Mouse (Mus musculus) midbrain, postnatal 0 days (tissue): ENCODE measurements around the gene Trim41. TPM values are rescaled to one million over a fixed set of nuclear protein-coding genes. Genes with fewer than 3 reads are reported as not detected.

Experiments
- ATAC-seq: fragments of 200-750 bp; cut with Nextera tagmentation; 2 replicates; pipeline ENCODE4 v1.8.0; 2017; ENCODE audit warnings: moderate number of reproducible peaks, mild to moderate bottlenecking, moderate TSS enrichment, moderate library complexity; ENCODE audit not compliant: low FRiP score
- DNase-seq: peaks from one replicate; pipeline ENCODE4 v3.0.0-alpha.2; 2015; ENCODE audit warnings: low spot score
- H3K27ac ChIP-seq: fragments of 300-500 bp; sonication (generic); 2 replicates; pipeline ENCODE4 v1.5.1; 2014; ENCODE audit warnings: low read depth, mild to moderate bottlenecking, low read length, mixed read lengths
- H3K27me3 ChIP-seq: fragments of 300-500 bp; sonication (generic); 2 replicates; pipeline ENCODE4 v1.6.1; 2014; ENCODE audit warnings: low read length, control low read depth, mixed read lengths; ENCODE audit not compliant: insufficient read depth
- H3K36me3 ChIP-seq: fragments of 300-500 bp; sonication (generic); 2 replicates; pipeline ENCODE4 v1.6.1; 2014; ENCODE audit warnings: low read length, control low read depth, mixed read lengths; ENCODE audit not compliant: insufficient read depth
- H3K4me1 ChIP-seq: fragments of 300-500 bp; sonication (generic); 2 replicates; pipeline ENCODE4 v1.6.1; 2014; ENCODE audit warnings: mild to moderate bottlenecking, control low read depth, antibody characterized with exemption, low read length, mixed read lengths; ENCODE audit not compliant: insufficient read depth
- H3K4me2 ChIP-seq: fragments of 300-500 bp; sonication (generic); 2 replicates; pipeline ENCODE4 v1.6.1; 2014; ENCODE audit warnings: low read depth, mild to moderate bottlenecking, low read length, mixed read lengths; ENCODE audit not compliant: poor library complexity, severe bottlenecking
- H3K4me3 ChIP-seq: fragments of 300-500 bp; sonication (generic); 2 replicates; pipeline ENCODE4 v1.5.1; 2014; ENCODE audit warnings: low read depth, mild to moderate bottlenecking, low read length, moderate library complexity
- H3K9ac ChIP-seq: fragments of 300-500 bp; sonication (generic); replicated peaks from 2 replicates; pipeline ENCODE4 v1.6.1; 2014; ENCODE audit warnings: mild to moderate bottlenecking, low read length, moderate library complexity, mixed read lengths; ENCODE audit not compliant: poor library complexity, severe bottlenecking
- H3K9me3 ChIP-seq: fragments of 300-500 bp; sonication (generic); 2 replicates; pipeline ENCODE4 v1.6.1; 2016; ENCODE audit warnings: low read length, control low read depth
- CTCF ChIP-seq: IDR thresholded peaks from 2 replicates; pipeline ENCODE4 v1.5.1; 2016; ENCODE audit warnings: antibody characterized with exemption, mild to moderate bottlenecking
- WGBS: fragments of 180-500 bp; shearing (Covaris S2); extraction: QIAGEN DNeasy Blood & Tissue Kit; methylation state at CpG from one replicate; pipeline ENCODE4 v1.1.7; 2014; 5-methylcytosine and 5-hydroxymethylcytosine counted together
- polyA plus RNA-seq: library from polyadenylated mRNA; unstranded; fragments of >200 nt; fragmentation: Nextera tagmentation; extraction: Ambion mirVana; gene quantifications from 2 replicates; pipeline ENCODE4 v1.2.1, GENCODE M21; 2015
- total RNA-seq: library from RNA; depleted of rRNA; stranded (reverse); fragments of >200 nt; gene quantifications from 2 replicates; pipeline ENCODE4 v1.2.3, GENCODE M21; 2014

Trim41 gene
- total and polyA plus RNA-seq, 2 experiments from 2014 or later = 5.0 to 38.9 TPM

DNA sequence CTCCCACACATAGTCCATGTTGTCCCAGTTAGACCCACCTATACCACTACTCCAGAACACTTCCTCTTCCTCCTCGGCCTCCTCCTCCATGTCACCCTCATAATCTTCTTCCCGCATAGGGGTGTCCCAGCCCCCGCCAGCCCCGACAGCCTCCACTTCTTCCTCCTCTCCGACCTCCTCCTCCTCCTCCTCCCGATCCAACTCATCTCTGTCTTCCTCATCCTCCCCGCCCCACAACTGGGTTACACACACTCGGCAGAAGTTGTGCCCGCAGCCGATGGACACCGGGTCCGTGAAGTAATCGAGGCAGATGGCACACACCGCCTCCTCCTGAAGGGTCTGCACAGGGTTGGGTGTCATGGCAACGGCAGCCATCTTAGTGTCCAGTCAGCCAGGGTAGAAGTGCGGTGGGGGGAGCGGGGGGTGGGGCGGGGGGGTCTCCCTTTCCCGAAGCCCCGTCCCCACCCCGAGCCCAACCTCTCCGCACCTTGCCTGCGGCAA lies 822 bp downstream of the Trim41 start:
- DNase-seq (peak; percentile 79), ATAC-seq (peak; percentile 78)
- H3K9me3 ChIP-seq = no peaks in the 10 kb centered on the region
- no peaks in the 10 kb centered on the region for H3K27me3 ChIP-seq
- 1% methylated on average over 20 of the region's 23 CpGs for WGBS
- peaks cover 13% of the 10 kb centered on the region for H3K36me3 ChIP-seq
- H3K4me3 ChIP-seq = peak overlapping the region; percentile 70
- peak overlapping the region; percentile 96 for H3K27ac ChIP-seq
- no peak for TF ChIP-seq CTCF
- peak overlapping the region; percentile 83 for H3K4me2 ChIP-seq
- H3K9ac ChIP-seq = peak overlapping the region; percentile 89
- H3K4me1 ChIP-seq = peaks cover 15% of the 10 kb centered on the region; the same call in 1 of the 2 replicates

- DNase-seq = no peak
- no peak for ATAC-seq
- H3K4me2 ChIP-seq = peak overlapping the region; percentile 83
- H3K27ac ChIP-seq = 0 out of 2 replicates have a peak overlapping the region, but pooled peaks have one; percentile 96
- 76% methylated on average over 16 of the region's 16 CpGs for WGBS
- H3K4me1 ChIP-seq = peaks cover 15% of the 10 kb centered on the region; the same call in 1 of the 2 replicates
- TF ChIP-seq CTCF = no peak
- H3K4me3 ChIP-seq = peak overlapping the region; percentile 70
- H3K36me3 ChIP-seq = peaks cover 17% of the 10 kb centered on the region
- no peaks in the 10 kb centered on the region for H3K9me3 ChIP-seq
- no peaks in the 10 kb centered on the region for H3K27me3 ChIP-seq
- H3K9ac ChIP-seq = peak overlapping the region; percentile 89; the same call in 1 of the 2 replicates
Measured at GRCm38 (mm10) chr11:48815851-48816250, 1.3 kb downstream of the Trim41 start.

DNA sequence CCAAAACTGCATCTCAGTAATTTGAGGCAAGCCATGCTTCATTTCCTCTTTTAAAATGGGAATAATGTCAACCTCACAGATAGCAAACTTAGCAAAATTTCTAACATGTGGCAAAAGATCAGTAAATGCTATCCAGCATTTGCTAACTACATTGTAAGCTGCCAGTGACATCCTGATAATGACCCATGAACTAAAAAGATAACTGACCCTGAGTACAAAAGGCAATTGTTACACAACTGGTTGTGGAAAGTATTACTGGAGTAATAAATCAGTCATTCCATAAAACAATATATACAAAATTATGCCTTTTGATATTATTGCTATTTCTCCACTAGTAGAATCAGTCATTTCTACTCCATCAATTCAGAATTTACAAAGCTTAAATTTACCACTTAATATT lies 3.4 kb downstream of the Trim41 start:
- no peaks in the 10 kb centered on the region for H3K9me3 ChIP-seq
- ATAC-seq = no peak
- H3K4me1 ChIP-seq = peaks cover 15% of the 10 kb centered on the region; the same call in 1 of the 2 replicates
- no peak overlapping the region for H3K4me3 ChIP-seq
- no peak overlapping the region for H3K9ac ChIP-seq
- H3K36me3 ChIP-seq = peaks cover 30% of the 10 kb centered on the region
- no peak for DNase-seq
- H3K27me3 ChIP-seq = no peaks in the 10 kb centered on the region
- H3K27ac ChIP-seq = no peak overlapping the region
- no peak for TF ChIP-seq CTCF
- H3K4me2 ChIP-seq = no peak overlapping the region

DNA sequence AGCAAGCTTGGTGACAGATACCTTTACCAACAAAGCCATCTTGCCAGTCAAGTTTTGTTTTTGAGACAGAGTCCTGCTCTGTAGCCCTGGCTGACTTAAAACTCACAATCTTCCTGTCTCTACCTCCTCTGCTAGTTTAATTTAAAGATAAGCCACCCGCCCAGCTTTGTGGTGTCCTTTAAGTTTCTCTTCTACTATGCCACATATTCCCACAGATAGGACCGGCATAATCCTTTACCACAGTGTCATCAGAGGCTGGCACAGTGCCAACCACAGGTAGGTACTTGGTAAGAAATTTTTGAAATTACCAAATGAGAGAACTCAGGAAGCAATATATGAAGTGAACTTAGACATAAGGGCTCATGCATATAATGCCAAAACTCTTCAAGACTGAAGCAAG lies 7.0 kb downstream of the Trim41 start:
- 94% methylated on average over 2 of the region's 2 CpGs for WGBS
- TF ChIP-seq CTCF = no peak

GRCm38 (mm10) chr11:48809434-48809830 lies 7.7 kb downstream of the Trim41 start:
- Histone ChIP-seq H3K27ac (no peak overlapping the region), H3K4me2 (no peak overlapping the region), H3K9me3 (no peaks in the 10 kb centered on the region), H3K27me3 (no peaks in the 10 kb centered on the region), H3K36me3 (peaks cover 68% of the 10 kb centered on the region), H3K4me1 (0 out of 2 replicates have a peak, but pooled peaks cover under 1% of the 10 kb centered on the region), H3K4me3 (no peak overlapping the region), H3K9ac (no peak overlapping the region)
- DNase-seq (no peak), ATAC-seq (no peak)
- no peak for TF ChIP-seq CTCF
- WGBS = 73% methylated on average over 4 of the region's 4 CpGs

More for the DNA sequence above, 7.0 kb downstream of the Trim41 start:
- Histone ChIP-seq H3K4me3 (no peak overlapping the region), H3K27ac (no peak overlapping the region), H3K36me3 (peaks cover 62% of the 10 kb centered on the region), H3K4me2 (no peak overlapping the region), H3K4me1 (peaks cover 6% of the 10 kb centered on the region; the same call in 1 of the 2 replicates), H3K9me3 (no peaks in the 10 kb centered on the region), H3K9ac (no peak overlapping the region), H3K27me3 (no peaks in the 10 kb centered on the region)
- DNase-seq = no peak
- ATAC-seq = no peak

DNA sequence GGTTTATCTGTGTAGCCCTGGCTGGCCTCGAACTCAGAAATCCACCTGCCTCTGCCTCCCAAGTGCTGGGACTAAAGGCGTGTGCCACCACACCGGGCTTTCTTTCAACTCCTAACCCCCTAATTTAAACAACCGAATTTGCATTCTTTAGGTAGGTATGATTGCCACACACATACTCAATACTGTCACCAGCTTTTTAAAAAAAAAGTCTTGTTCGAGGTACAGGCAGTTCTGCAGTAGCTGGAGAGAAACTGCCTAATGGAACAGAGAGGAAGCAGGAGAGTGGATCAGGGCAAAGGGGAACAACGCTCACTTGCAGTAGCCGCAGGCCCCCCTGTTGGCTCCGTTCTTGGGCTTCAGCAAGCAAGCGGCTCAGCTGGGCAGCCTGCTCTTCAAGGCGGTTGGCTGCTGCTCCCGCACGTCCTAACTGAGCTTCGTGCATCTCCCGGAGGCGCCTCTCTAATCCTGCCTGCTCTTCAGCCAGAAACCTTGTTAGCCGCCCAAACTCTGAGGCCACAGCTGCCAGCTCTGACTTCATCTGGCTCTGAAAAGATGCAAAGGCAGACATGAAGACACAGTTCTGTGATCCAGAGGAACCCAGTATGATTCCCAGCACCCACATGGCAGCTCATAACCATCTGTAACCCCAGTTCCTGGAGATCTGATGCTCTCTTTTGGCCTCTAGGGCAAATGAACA lies 8.3 kb downstream of the Trim41 start:
- H3K36me3 ChIP-seq = peaks cover 73% of the 10 kb centered on the region
- no peak overlapping the region for H3K4me3 ChIP-seq
- ATAC-seq (no peak), DNase-seq (no peak)
- TF ChIP-seq CTCF = no peak
- WGBS = 54% methylated on average over 16 of the region's 16 CpGs
- 0 out of 2 replicates have a peak overlapping the region, but pooled peaks have one; percentile 6 for H3K27ac ChIP-seq
- no peaks in the 10 kb centered on the region for H3K27me3 ChIP-seq
- no peak overlapping the region for H3K9ac ChIP-seq
- H3K9me3 ChIP-seq = no peaks in the 10 kb centered on the region
- H3K4me2 ChIP-seq = no peak overlapping the region
- no peaks in the 10 kb centered on the region for H3K4me1 ChIP-seq
